Mouse (Mus musculus) brain, adult 2 months (tissue): Measurements from ENCODE around the gene Vav2.

Experiments used
- DNase-seq: peaks from one replicate; pipeline ENCODE4 v3.0.0; 2011; ENCODE audit warnings: low read depth, low spot score

Vav2 gene

GRCm38 (mm10) chr2:27371450-27371849, 55.4 kb downstream of the Vav2 start:
- DNase-seq, result no peak

GRCm38 (mm10) chr2:27368980-27369379, 57.9 kb downstream of the Vav2 start:
- no peak for DNase-seq

GRCm38 (mm10) chr2:27365296-27365695, 61.5 kb downstream of the Vav2 start:
- DNase-seq, result no peak

- DNase-seq, result no peak
Observed at GRCm38 (mm10) chr2:27361786-27362185, 65.0 kb downstream of the Vav2 start.

GRCm38 (mm10) chr2:27358461-27358860, 68.4 kb downstream of the Vav2 start:
- DNase-seq, result no peak

GRCm38 (mm10) chr2:27355684-27356083, 71.1 kb downstream of the Vav2 start:
- no peak for DNase-seq

GRCm38 (mm10) chr2:27354610-27355211, 72.1 kb downstream of the Vav2 start:
- no peak for DNase-seq

GRCm38 (mm10) chr2:27352720-27353119, 74.1 kb downstream of the Vav2 start:
- DNase-seq, result peak; percentile 57

GRCm38 (mm10) chr2:27350371-27350770, 76.5 kb downstream of the Vav2 start:
- no peak for DNase-seq

- DNase-seq, result peak; percentile 47
Observed at GRCm38 (mm10) chr2:27343984-27344453, 82.8 kb downstream of the Vav2 start.

- no peak for DNase-seq
Observed at GRCm38 (mm10) chr2:27340682-27341081, 86.2 kb downstream of the Vav2 start.

- no peak for DNase-seq
Observed at GRCm38 (mm10) chr2:27339051-27339450, 87.8 kb downstream of the Vav2 start.

GRCm38 (mm10) chr2:27337261-27337660, 89.6 kb downstream of the Vav2 start:
- no peak for DNase-seq

GRCm38 (mm10) chr2:27336600-27336999, 90.2 kb downstream of the Vav2 start:
- no peak for DNase-seq

GRCm38 (mm10) chr2:27334816-27335215, 92.0 kb downstream of the Vav2 start:
- DNase-seq, result peak; percentile 57

- no peak for DNase-seq
Observed at GRCm38 (mm10) chr2:27331560-27331959, 95.3 kb downstream of the Vav2 start.

- DNase-seq, result peak; percentile 84
Observed at GRCm38 (mm10) chr2:27330446-27330845, 96.4 kb downstream of the Vav2 start.

GRCm38 (mm10) chr2:27329386-27330060, 97.3 kb downstream of the Vav2 start:
- DNase-seq, result no peak

GRCm38 (mm10) chr2:27328613-27329041, 98.2 kb downstream of the Vav2 start:
- no peak for DNase-seq

GRCm38 (mm10) chr2:27327886-27328285, 98.9 kb downstream of the Vav2 start:
- DNase-seq, result no peak

- no peak for DNase-seq
Observed at GRCm38 (mm10) chr2:27327076-27327475, 99.8 kb downstream of the Vav2 start.

GRCm38 (mm10) chr2:27326357-27326756, 100.5 kb downstream of the Vav2 start:
- no peak for DNase-seq

GRCm38 (mm10) chr2:27324690-27325089, 102.1 kb downstream of the Vav2 start:
- DNase-seq, result no peak
